Mouse (Mus musculus) liver, postnatal 0 days (tissue): Measurements from ENCODE around the gene Nlgn2.

Experiments used
- CTCF ChIP-seq: sonication (generic); IDR thresholded peaks from 2 replicates; pipeline ENCODE4 v1.5.1; 2016; ENCODE audit warnings: antibody characterized with exemption, low read depth
- EP300 ChIP-seq: IDR thresholded peaks from 2 replicates; pipeline ENCODE4 v1.6.1; 2016; ENCODE audit warnings: antibody characterized with exemption, low read depth, mild to moderate bottlenecking

GRCm38 (mm10) chr11:69855347-69855746 is 17.8 kb upstream of the Nlgn2 start:
- TF ChIP-seq CTCF (peak; percentile 83), EP300 (no peak)
